Mouse (Mus musculus) gastrocnemius, adult 2 months (tissue): ENCODE data around the gene Kank4. TPM values are rescaled to one million over a fixed set of nuclear protein-coding genes. Genes with fewer than 3 reads are reported as not detected.
"Not testable (repeated sequence)": the region's sequence is repeated elsewhere in the genome, so short reads cannot be mapped to it uniquely, and the experiment has no call there.

Experiments used
- DNase-seq: peaks from one replicate; pipeline ENCODE4 v3.0.0; 2022
- H3K27ac ChIP-seq: fragments of 200-600 bp; 2 replicates; pipeline ENCODE4 v1.8.1; 2022; ENCODE audit warnings: mild to moderate bottlenecking
- H3K4me3 ChIP-seq: fragments of 200-600 bp; 2 replicates; pipeline ENCODE4 v1.8.1; 2022; ENCODE audit warnings: mild to moderate bottlenecking, moderate library complexity
- CTCF ChIP-seq: fragments of 200-600 bp; IDR thresholded peaks from 2 replicates; pipeline ENCODE4 v1.8.1; 2022; ENCODE audit warnings: antibody characterized with exemption, mild to moderate bottlenecking, moderate library complexity
- intact Hi-C: fragments of 180-260 bp; cut with DNase I; formaldehyde crosslinking; loops from one replicate; pipeline ENCODE4 v1.15.1; 2025
- total RNA-seq, 2 experiments: library from RNA; stranded (reverse); gene quantifications; 2 replicates each; pipeline ENCODE4 v1.2.3; 2021

The Kank4 gene
- total RNA-seq, 2 experiments from 2014 or later, result 0.69 to 1.3 TPM

DNA sequence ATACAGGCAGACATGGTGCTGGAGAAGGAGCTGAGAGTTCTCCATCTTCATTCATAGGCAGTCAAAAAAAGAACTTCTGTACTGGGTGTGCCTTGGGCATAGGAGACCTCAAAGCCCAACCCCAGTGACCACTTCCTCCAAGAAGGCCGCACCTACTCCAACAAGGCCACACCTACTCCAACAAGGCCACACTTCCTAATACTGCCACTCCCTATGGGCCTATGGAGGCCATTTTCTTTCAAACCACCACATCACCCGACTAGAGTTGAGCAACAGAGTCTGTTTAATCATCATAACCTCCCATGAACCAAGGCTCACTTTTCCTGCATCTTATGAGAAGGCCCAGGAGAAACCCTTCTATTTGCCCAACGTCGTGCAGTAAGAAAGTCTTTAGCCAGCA, 27.9 kb upstream of the Kank4 start:
- DNase-seq, result no peak
- intact Hi-C loops, result no loop called here
- H3K4me3 ChIP-seq, result no peak overlapping the region
- no peak for TF ChIP-seq CTCF
- H3K27ac ChIP-seq, result no peak overlapping the region

GRCm38 (mm10) chr4:98843906-98844597, 26.7 kb upstream of the Kank4 start:
- Histone ChIP-seq H3K27ac (no peak overlapping the region), H3K4me3 (no peak overlapping the region)
- intact Hi-C loops, result no loop called here
- no peak for TF ChIP-seq CTCF
- no peak for DNase-seq

- H3K4me3 ChIP-seq, H3K27ac ChIP-seq, intact Hi-C loops, DNase-seq: not testable (repeated sequence)
Observed at GRCm38 (mm10) chr4:98841251-98841650, 23.9 kb upstream of the Kank4 start.

GRCm38 (mm10) chr4:98840526-98840925, 23.2 kb upstream of the Kank4 start:
- H3K4me3 ChIP-seq, result no peak overlapping the region
- no peak for TF ChIP-seq CTCF
- no peak overlapping the region for H3K27ac ChIP-seq
- DNase-seq, result no peak
- intact Hi-C loops, result no loop called here

DNA sequence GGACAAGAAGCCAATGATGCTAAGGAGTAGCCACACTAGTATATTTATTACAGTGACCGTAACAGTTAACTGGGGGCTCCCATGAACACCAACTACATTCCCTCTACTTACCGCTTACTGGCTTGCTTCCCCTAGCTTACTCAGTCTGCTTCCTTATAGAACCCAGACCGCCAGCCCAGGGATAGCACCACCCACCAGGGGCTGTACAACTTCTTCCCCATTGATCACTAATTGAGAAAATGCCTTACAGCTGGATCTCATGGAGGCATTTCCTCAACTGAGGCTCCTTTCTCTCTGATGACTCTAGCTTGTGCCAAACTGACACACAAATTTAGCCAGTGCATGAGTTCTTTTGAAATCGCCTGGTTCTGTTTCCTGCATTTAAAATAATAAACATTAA, 21.6 kb upstream of the Kank4 start:
- DNase-seq, result no peak
- intact Hi-C loops, result no loop called here
- Histone ChIP-seq H3K4me3 (no peak overlapping the region), H3K27ac (no peak overlapping the region)
- TF ChIP-seq CTCF, result no peak

DNA sequence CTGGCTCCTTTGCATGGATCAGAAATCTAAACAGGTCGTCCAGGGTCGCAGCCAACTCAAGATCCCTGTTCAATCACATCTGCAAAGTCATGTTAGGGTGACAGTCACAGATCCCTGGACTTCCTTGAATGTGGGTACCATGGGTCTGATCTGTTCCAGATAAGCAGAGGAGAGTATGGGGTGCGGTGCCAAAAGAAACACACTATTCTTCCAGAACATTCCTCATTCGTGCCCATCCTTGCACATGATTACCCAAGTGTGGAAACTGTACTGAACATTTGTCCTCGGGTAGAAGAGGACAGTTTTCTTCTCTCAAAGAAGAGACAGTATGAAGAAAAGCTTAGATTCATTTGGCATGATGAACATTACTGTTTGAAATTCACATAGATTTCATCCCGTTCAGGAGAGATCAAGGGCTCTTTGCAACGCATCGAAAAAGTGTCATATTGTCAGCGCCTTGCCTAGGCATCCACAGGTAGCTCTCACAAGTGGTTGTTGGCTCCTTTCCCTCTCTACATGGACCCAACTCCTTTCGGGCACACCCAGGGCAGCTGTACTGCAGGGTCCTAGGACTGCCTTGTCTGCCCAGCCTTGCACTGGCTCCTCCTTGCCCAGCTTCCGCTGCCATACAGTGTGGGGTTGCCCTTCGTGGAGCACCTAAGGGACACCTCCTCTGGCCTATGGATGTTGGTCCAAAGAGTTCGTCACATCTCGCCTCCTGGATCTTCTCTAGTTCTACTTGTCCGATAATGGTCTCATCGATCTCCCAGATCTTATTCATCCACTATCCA, 20.6 kb upstream of the Kank4 start:
- Histone ChIP-seq H3K27ac (no peak overlapping the region), H3K4me3 (no peak overlapping the region)
- TF ChIP-seq CTCF, result no peak
- intact Hi-C loops, result no loop called here
- no peak for DNase-seq

GRCm38 (mm10) chr4:98836519-98836918, 19.2 kb upstream of the Kank4 start:
- no peak for TF ChIP-seq CTCF
- Histone ChIP-seq H3K4me3 (no peak overlapping the region), H3K27ac (no peak overlapping the region)
- no peak for DNase-seq
- intact Hi-C loops, result no loop called here

DNA sequence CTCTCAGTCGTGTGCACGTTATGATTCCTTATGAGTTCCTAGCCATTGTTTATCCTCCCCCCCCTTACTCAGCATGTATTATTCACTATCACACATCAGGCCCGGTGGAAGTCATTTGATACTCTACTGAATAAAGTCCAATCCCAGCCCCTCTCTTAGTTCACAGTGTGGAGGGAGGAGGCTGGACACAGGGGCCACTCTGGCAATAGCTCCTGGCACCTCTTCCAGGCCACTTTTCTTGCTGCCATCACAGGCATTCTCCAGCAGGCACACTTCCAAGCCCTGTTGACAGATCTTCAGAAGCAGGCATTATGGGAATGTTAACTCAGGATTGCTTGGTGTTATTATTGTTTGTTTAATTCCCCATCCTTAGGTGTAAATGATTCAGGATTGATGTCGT, 17.4 kb upstream of the Kank4 start:
- no peak overlapping the region for H3K27ac ChIP-seq
- intact Hi-C loops, result no loop called here
- no peak for DNase-seq
- no peak for TF ChIP-seq CTCF
- H3K4me3 ChIP-seq, result no peak overlapping the region

- Histone ChIP-seq H3K4me3 (no peak overlapping the region), H3K27ac (peak overlapping the region; percentile 31; the same call in 1 of the 2 replicates)
- no peak for TF ChIP-seq CTCF
- intact Hi-C loops, result no loop called here
- DNase-seq, result no peak
Observed at GRCm38 (mm10) chr4:98831726-98832125, 14.4 kb upstream of the Kank4 start.

GRCm38 (mm10) chr4:98826701-98827100, 9.4 kb upstream of the Kank4 start:
- no peak overlapping the region for H3K4me3 ChIP-seq
- no peak for TF ChIP-seq CTCF
- intact Hi-C loops, result no loop called here

GRCm38 (mm10) chr4:98823740-98824139, 6.4 kb upstream of the Kank4 start, which contains the start of gene I0C0044D17Rik:
Gene I0C0044D17Rik, minus strand, starts transcription at chr4:98823840.
- DNase-seq, intact Hi-C loops, H3K27ac ChIP-seq, H3K4me3 ChIP-seq: not testable (repeated sequence)

More at GRCm38 (mm10) chr4:98826701-98827100, 9.4 kb upstream of the Kank4 start:
- no peak for DNase-seq
- H3K27ac ChIP-seq, result no peak overlapping the region

DNA sequence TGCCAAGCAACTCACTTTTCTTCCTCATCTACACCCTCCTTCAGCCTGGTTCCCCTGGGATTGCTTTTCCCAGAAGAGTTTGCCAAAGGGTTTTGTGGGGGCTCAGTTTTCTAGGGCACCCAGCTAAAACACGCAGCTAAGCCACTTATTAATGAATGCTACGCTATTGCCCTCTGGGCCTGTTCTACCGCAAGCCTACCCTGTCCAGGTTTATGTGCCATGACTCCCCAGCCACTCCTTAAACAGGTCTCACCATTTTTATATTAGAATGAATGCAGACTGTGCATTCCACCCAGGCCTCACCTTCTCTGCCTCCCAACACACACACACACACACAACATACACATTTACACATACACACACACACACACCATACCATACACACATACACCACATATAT, 5.7 kb upstream of the Kank4 start:
- TF ChIP-seq CTCF, result no peak
- DNase-seq, result no peak
- no peak overlapping the region for H3K4me3 ChIP-seq
- no peak overlapping the region for H3K27ac ChIP-seq
- intact Hi-C loops, result no loop called here

- no peak for DNase-seq
- no peak overlapping the region for H3K27ac ChIP-seq
- no peak for TF ChIP-seq CTCF
- intact Hi-C loops, result no loop called here
- H3K4me3 ChIP-seq, result no peak overlapping the region
Observed at GRCm38 (mm10) chr4:98822478-98822877, 5.1 kb upstream of the Kank4 start.
